Mouse (Mus musculus): ENCODE data around the gene Fbxo27. TPM values are rescaled to one million over a fixed set of nuclear protein-coding genes. Genes with fewer than 3 reads are reported as not detected.
A peak's percentile ranks its signal among the peaks of the same experiment; 100 is the strongest.
"Not testable (repeated sequence)": the region's sequence is repeated elsewhere in the genome, so short reads cannot be mapped to it uniquely, and the experiment has no call there.

The Fbxo27 gene
- polyA plus RNA-seq, 1 experiment from 2014 or later = 0.90 TPM

DNA sequence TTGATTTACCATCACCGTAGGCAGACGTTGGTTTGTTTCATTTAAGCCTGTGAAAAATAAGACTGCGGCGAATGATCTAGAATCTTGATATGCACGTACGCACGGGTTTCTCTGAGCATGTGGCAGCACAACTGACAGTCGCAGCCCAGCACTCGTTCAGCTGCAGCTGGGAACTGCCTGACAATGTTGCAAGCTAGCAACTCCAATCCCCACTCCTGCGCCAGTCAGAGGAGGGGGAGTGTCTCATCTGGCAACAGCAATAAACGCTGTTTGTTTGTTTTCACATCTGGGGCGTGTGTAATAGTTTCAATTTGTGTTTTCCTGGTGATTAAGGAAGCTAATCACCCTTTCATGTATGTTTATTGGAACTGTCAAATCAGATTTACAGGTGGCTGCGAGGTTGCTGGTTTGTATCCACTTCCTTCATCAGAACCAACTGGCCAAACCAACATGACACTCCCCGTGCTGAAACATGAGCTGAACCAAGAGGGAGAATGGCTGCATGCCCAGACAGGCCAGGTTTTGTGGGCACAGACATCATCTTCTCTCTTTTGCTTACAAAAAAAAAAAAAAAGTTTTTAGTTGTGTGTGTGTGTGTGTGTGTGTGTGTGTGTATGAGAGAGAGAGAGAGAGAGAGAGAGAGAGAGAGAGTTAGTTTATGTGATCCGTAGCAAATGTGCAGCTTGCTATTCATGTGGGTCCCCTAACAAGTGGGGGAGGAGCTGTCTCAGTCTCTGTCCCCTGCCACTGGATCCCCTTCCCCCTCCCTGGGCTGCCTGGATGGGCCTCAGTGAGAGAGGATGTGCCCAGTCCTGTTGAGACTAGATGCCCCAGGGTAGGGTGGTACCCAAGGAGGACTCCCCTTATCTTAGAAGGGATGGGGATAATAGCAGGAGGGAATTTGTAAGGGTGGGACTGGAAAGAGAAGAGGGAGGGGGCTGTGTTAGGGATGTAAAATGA, 26.7 kb upstream of the Fbxo27 start:
- H3K27me3 ChIP-seq (replicated peaks; ENCODE audit: control insufficient read depth, insufficient read depth, low read length) = 0 out of 2 replicates have a peak, but pooled peaks cover 3% of the 10 kb centered on the region
- H3K36me3 ChIP-seq (ENCODE audit: control insufficient read depth, insufficient read depth) = no peaks in the 10 kb centered on the region
- ATAC-seq = no peak
- H3K27ac ChIP-seq (ENCODE audit: low read depth, low read length) = no peak overlapping the region
- H3K4me1 ChIP-seq (replicated peaks; ENCODE audit: control insufficient read depth, insufficient read depth, low read length) = no peaks in the 10 kb centered on the region
- TF ChIP-seq CTCF (IDR thresholded peaks at IDR 0.05; ENCODE audit: low read depth) = no peak
- no peak overlapping the region for H3K9ac ChIP-seq (ENCODE audit: low read depth, low read length)
- H3K9me3 ChIP-seq (ENCODE audit: control insufficient read depth) = no peaks in the 10 kb centered on the region
- H3K4me3 ChIP-seq (ENCODE audit: low read depth, low read length) = no peak overlapping the region
- WGBS = 20% methylated on average over 15 of the region's 15 CpGs
- H3K4me2 ChIP-seq (replicated peaks; ENCODE audit: low read depth) = peak overlapping the region; percentile 48

DNA sequence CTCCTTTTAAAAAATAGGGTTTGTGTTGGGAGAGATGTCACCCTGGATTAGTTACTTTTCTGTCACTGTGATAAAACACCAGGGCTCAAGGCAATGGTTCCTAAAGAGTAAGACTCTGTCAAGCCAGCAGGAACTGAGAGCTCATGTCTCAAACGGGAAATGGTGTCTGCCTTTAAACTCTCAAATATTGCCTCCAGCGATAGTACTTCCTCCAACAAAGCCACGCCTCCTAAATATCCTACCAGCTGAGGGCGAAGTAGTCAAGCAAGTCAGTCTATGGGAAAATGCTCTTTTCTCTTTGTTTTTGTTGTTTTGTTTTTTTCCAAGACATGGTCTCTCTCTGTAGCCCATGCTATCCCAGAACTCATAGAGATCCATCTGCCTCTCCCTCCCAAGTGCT, 21.5 kb upstream of the Fbxo27 start:
- Histone ChIP-seq H3K4me1 (replicated peaks; ENCODE audit: control insufficient read depth, insufficient read depth, low read length) (no peaks in the 10 kb centered on the region), H3K4me2 (replicated peaks; ENCODE audit: low read depth) (no peak overlapping the region), H3K27me3 (replicated peaks; ENCODE audit: control insufficient read depth, insufficient read depth, low read length) (no peaks in the 10 kb centered on the region), H3K9me3 (ENCODE audit: control insufficient read depth) (no peaks in the 10 kb centered on the region), H3K9ac (ENCODE audit: low read depth, low read length) (no peak overlapping the region), H3K36me3 (ENCODE audit: control insufficient read depth, insufficient read depth) (no peaks in the 10 kb centered on the region), H3K27ac (ENCODE audit: low read depth, low read length) (no peak overlapping the region), H3K4me3 (ENCODE audit: low read depth, low read length) (no peak overlapping the region)
- 31% methylated on average over 4 of the region's 4 CpGs for WGBS
- no peak for ATAC-seq
- no peak for TF ChIP-seq CTCF (IDR thresholded peaks at IDR 0.05; ENCODE audit: low read depth)

DNA sequence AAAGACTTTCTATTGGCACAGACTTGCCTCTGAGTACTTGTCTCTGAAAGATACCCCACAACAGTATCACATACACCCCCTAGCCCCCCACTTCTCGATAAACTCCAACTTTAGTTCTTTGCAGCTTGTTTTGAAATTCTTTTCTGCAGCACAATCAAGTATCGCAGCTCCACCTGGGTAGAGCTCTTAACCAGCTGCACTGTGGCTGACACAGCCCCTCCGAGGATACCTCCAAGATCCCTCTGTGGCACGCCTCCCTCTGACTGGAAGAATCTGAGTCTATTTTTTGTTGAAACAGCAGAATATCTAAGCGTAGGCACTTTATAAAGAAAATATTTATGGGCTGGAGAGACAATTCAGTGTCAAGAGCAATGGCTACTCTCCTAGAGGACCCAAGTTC, 20.4 kb upstream of the Fbxo27 start:
- H3K36me3 ChIP-seq (ENCODE audit: control insufficient read depth, insufficient read depth) = no peaks in the 10 kb centered on the region
- no peak overlapping the region for H3K4me2 ChIP-seq (replicated peaks; ENCODE audit: low read depth)
- H3K27ac ChIP-seq (ENCODE audit: low read depth, low read length) = no peak overlapping the region
- H3K9me3 ChIP-seq (ENCODE audit: control insufficient read depth) = no peaks in the 10 kb centered on the region
- TF ChIP-seq CTCF (IDR thresholded peaks at IDR 0.05; ENCODE audit: low read depth) = no peak
- no peaks in the 10 kb centered on the region for H3K27me3 ChIP-seq (replicated peaks; ENCODE audit: control insufficient read depth, insufficient read depth, low read length)
- WGBS = 91% methylated on average over 5 of the region's 5 CpGs
- no peak overlapping the region for H3K9ac ChIP-seq (ENCODE audit: low read depth, low read length)
- ATAC-seq = no peak
- no peak overlapping the region for H3K4me3 ChIP-seq (ENCODE audit: low read depth, low read length)
- H3K4me1 ChIP-seq (replicated peaks; ENCODE audit: control insufficient read depth, insufficient read depth, low read length) = no peaks in the 10 kb centered on the region

DNA sequence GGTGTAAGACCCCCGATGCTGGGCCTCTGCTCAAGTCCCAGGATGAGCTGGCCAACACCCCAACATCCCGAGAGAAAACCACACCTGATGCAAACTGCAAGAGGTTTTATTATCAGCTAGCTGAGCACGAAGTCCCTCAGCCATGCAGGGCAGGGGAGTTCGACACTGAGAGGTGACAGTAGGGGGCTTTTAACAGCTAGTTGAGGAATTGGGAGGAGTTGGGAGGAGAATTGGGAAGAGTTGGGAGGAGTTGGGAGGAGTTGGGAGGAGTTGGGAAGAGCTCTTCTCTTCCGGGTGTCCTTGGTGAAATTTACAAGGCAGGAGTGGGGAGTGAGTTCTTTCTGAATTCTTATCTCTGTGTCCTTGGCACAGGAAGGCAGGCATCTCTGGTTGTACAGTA, 19.9 kb upstream of the Fbxo27 start:
- H3K27me3 ChIP-seq (replicated peaks; ENCODE audit: control insufficient read depth, insufficient read depth, low read length); H3K9me3 ChIP-seq (ENCODE audit: control insufficient read depth); H3K4me3 ChIP-seq (ENCODE audit: low read depth, low read length); H3K36me3 ChIP-seq (ENCODE audit: control insufficient read depth, insufficient read depth); H3K27ac ChIP-seq (ENCODE audit: low read depth, low read length); H3K9ac ChIP-seq (ENCODE audit: low read depth, low read length); ATAC-seq; H3K4me1 ChIP-seq (replicated peaks; ENCODE audit: control insufficient read depth, insufficient read depth, low read length); H3K4me2 ChIP-seq (replicated peaks; ENCODE audit: low read depth): not testable (repeated sequence)
- WGBS = 66% methylated on average over 5 of the region's 5 CpGs

DNA sequence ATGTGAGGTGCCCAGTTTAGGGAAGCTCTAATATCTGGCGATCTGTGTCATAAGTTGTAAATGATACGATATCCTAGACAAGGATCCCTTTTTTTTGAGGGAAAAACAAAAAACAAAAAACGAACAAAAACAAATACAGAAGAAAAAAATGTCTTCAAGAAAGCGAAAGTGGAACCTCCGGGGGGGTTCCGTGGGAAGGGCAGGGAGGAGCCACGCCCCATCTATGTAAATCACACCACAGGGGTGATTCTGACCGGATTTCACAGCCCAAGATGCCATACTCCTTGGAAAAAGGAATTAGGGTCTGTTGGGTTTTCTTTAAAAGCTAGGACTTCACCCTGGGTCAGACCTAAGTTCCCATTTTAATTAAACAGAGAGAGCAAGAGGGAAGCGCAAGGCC, 17.7 kb upstream of the Fbxo27 start:
- H3K4me2 ChIP-seq (replicated peaks; ENCODE audit: low read depth) = no peak overlapping the region
- ATAC-seq = no peak
- no peaks in the 10 kb centered on the region for H3K9me3 ChIP-seq (ENCODE audit: control insufficient read depth)
- TF ChIP-seq CTCF (IDR thresholded peaks at IDR 0.05; ENCODE audit: low read depth) = no peak
- H3K4me1 ChIP-seq (replicated peaks; ENCODE audit: control insufficient read depth, insufficient read depth, low read length) = no peaks in the 10 kb centered on the region
- 75% methylated on average over 9 of the region's 9 CpGs for WGBS
- no peaks in the 10 kb centered on the region for H3K27me3 ChIP-seq (replicated peaks; ENCODE audit: control insufficient read depth, insufficient read depth, low read length)
- H3K4me3 ChIP-seq (ENCODE audit: low read depth, low read length) = no peak overlapping the region
- no peak overlapping the region for H3K9ac ChIP-seq (ENCODE audit: low read depth, low read length)
- no peaks in the 10 kb centered on the region for H3K36me3 ChIP-seq (ENCODE audit: control insufficient read depth, insufficient read depth)
- no peak overlapping the region for H3K27ac ChIP-seq (ENCODE audit: low read depth, low read length)

DNA sequence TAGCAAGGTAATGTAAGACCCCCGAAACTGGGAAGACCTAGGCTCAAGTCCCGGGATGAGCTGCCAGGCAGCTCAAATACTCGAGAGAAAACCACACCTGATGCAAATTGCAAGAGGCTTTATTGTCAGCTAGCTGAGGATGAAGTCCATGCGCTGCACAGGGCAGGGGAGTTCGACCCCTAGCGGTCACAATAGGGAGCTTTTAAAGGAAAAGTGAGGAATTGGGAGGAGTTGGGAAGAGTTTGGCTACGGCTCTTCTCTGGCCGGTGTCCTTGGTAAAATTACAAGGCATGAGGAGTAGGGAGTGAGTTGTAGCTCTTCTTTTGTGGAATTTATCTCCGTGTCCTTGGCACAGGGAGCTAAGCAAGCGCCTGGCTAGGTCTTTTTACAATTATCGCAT, 16.9 kb upstream of the Fbxo27 start:
- H3K4me3 ChIP-seq (ENCODE audit: low read depth, low read length) = no peak overlapping the region
- H3K27ac ChIP-seq (ENCODE audit: low read depth, low read length) = no peak overlapping the region
- no peaks in the 10 kb centered on the region for H3K27me3 ChIP-seq (replicated peaks; ENCODE audit: control insufficient read depth, insufficient read depth, low read length)
- 43% methylated on average over 11 of the region's 11 CpGs for WGBS
- ATAC-seq = no peak
- H3K4me1 ChIP-seq (replicated peaks; ENCODE audit: control insufficient read depth, insufficient read depth, low read length) = no peaks in the 10 kb centered on the region
- H3K9me3 ChIP-seq (ENCODE audit: control insufficient read depth) = no peaks in the 10 kb centered on the region
- no peak overlapping the region for H3K9ac ChIP-seq (ENCODE audit: low read depth, low read length)
- no peak overlapping the region for H3K4me2 ChIP-seq (replicated peaks; ENCODE audit: low read depth)
- peak; percentile 67 for TF ChIP-seq CTCF (IDR thresholded peaks at IDR 0.05; ENCODE audit: low read depth)
- H3K36me3 ChIP-seq (ENCODE audit: control insufficient read depth, insufficient read depth) = no peaks in the 10 kb centered on the region

Measured in intestine, postnatal 0 days (tissue).